Mouse (Mus musculus) limb, embryonic 13.5 days (tissue): ENCODE data around the gene Mrap. TPM values are rescaled to one million over a fixed set of nuclear protein-coding genes. Genes with fewer than 3 reads are reported as not detected.

Experiments
- ATAC-seq: fragments of 200-750 bp; cut with Nextera tagmentation; 2 replicates; pipeline ENCODE4 v1.8.0; 2017; ENCODE audit warnings: low read depth, moderate number of reproducible peaks, moderate TSS enrichment; ENCODE audit not compliant: low FRiP score
- H3K27ac ChIP-seq: fragments of 300-500 bp; sonication (generic); 2 replicates; pipeline ENCODE4 v1.5.1; 2015; ENCODE audit warnings: inconsistent platforms, mild to moderate bottlenecking, moderate library complexity
- H3K27me3 ChIP-seq: fragments of 300-500 bp; sonication (generic); 2 replicates; pipeline ENCODE4 v1.6.1; 2015; ENCODE audit warnings: mild to moderate bottlenecking, inconsistent platforms
- H3K36me3 ChIP-seq: fragments of 300-500 bp; sonication (generic); 2 replicates; pipeline ENCODE4 v1.6.1; 2015; ENCODE audit warnings: inconsistent platforms, mild to moderate bottlenecking, moderate library complexity
- H3K4me1 ChIP-seq: fragments of 300-500 bp; sonication (generic); 2 replicates; pipeline ENCODE4 v1.6.1; 2015; ENCODE audit warnings: inconsistent platforms
- H3K4me2 ChIP-seq: fragments of 300-500 bp; sonication (generic); replicated peaks from 2 replicates; pipeline ENCODE4 v1.6.1; 2015; ENCODE audit warnings: inconsistent platforms, mild to moderate bottlenecking, moderate library complexity
- H3K4me3 ChIP-seq: fragments of 300-500 bp; sonication (generic); 2 replicates; pipeline ENCODE4 v1.5.1; 2015; ENCODE audit warnings: moderate library complexity, mild to moderate bottlenecking, inconsistent platforms
- H3K9ac ChIP-seq: fragments of 300-500 bp; sonication (generic); 2 replicates; pipeline ENCODE4 v1.6.1; 2015; ENCODE audit warnings: mild to moderate bottlenecking, inconsistent platforms
- H3K9me3 ChIP-seq: fragments of 300-500 bp; sonication (generic); 2 replicates; pipeline ENCODE4 v1.6.1; 2016; ENCODE audit warnings: inconsistent platforms
- WGBS: fragments of 180-500 bp; shearing (Covaris S2); methylation state at CpG from one replicate; pipeline ENCODE4 v1.1.7; 2015; 5-methylcytosine and 5-hydroxymethylcytosine counted together
- polyA plus RNA-seq: library from polyadenylated mRNA; unstranded; fragments of >200 nt; fragmentation: Nextera tagmentation; extraction: Ambion mirVana; gene quantifications from 2 replicates; pipeline ENCODE4 v1.2.1, GENCODE M21; 2015

Gene Mrap
- polyA plus RNA-seq, 1 experiment from 2014 or later, result not detected

DNA sequence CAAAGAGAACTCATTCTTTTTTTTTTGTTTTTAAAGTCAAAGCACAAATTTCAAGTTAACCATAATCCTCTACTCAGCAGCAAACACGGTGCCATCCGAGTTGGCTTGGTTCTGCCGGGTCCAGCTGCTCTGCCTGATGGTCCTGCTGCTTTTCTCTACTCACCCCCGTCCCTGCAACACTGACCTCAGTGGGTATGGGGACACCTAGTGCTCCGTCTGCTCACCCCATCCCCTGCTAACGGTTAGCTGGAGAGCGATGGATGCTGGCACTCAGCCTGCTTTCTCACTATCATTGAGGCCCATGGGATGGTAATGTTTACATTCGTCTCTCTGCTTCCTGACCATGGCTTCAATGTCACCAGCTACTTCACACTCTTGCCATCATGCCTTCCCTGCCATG, 60.4 kb downstream of the Mrap start:
- no peak overlapping the region for H3K27ac ChIP-seq
- no peak overlapping the region for H3K4me3 ChIP-seq
- H3K4me1 ChIP-seq, result no peaks in the 10 kb centered on the region
- no peak for ATAC-seq
- no peak overlapping the region for H3K9ac ChIP-seq
- H3K4me2 ChIP-seq, result no peak overlapping the region
- WGBS, result 89% methylated on average over 8 of the region's 8 CpGs
- H3K27me3 ChIP-seq, result no peaks in the 10 kb centered on the region
- peaks cover 72% of the 10 kb centered on the region for H3K36me3 ChIP-seq
- no peaks in the 10 kb centered on the region for H3K9me3 ChIP-seq

- WGBS, result 92% methylated on average over 5 of the region's 5 CpGs
These were observed 60.8 kb downstream of the Mrap start for GRCm38 (mm10) chr16:90798848-90799247.

More at GRCm38 (mm10) chr16:90798848-90799247, 60.8 kb downstream of the Mrap start:
- Histone ChIP-seq H3K9ac (no peak overlapping the region), H3K27me3 (no peaks in the 10 kb centered on the region), H3K4me1 (no peaks in the 10 kb centered on the region), H3K36me3 (peaks cover 73% of the 10 kb centered on the region), H3K27ac (no peak overlapping the region), H3K9me3 (no peaks in the 10 kb centered on the region), H3K4me2 (no peak overlapping the region), H3K4me3 (no peak overlapping the region)
- ATAC-seq, result no peak

Other genes with a start within 250 kb of the Mrap start
- 70.7 and 74.5 TPM in 2 replicates for gene Mis18a, start 10.8 kb upstream of the Mrap start, polyA plus RNA-seq
- gene Urb1, start 72.2 kb downstream of the Mrap start, polyA plus RNA-seq, result 9.4 and 11.8 TPM in 2 replicates
- gene Eva1c, start 88.5 kb downstream of the Mrap start, polyA plus RNA-seq, result 1.5 and 2.6 TPM in 2 replicates
- gene Cfap298, start 196.9 kb downstream of the Mrap start, polyA plus RNA-seq, result 35.2 and 37.0 TPM in 2 replicates